Mouse (Mus musculus) stomach, postnatal 0 days (tissue): ENCODE data around the gene Gm10197.

Experiments
- CTCF ChIP-seq: IDR thresholded peaks from 2 replicates; pipeline ENCODE4 v1.5.1; 2016; ENCODE audit warnings: antibody characterized with exemption, low read depth, mild to moderate bottlenecking, moderate library complexity
- EP300 ChIP-seq: optimal IDR thresholded peaks from 2 replicates; pipeline ENCODE3; 2016; ENCODE audit warnings: antibody characterized with exemption

GRCm38 (mm10) chr19:53400332-53401110 is 29.0 kb upstream of the Gm10197 start:
- TF ChIP-seq EP300 = no peak
- peak; percentile 41; the same call in 1 of the 2 replicates for TF ChIP-seq CTCF
